Mouse (Mus musculus) megakaryocyte, embryonic 14.5 days (primary cell): ENCODE data around the gene Theg.

Experiments used
- FLI1 ChIP-seq: IDR thresholded peaks from 2 replicates; pipeline ENCODE4 v1.6.1; 2012; ENCODE audit warnings: low read length, inconsistent platforms, mixed read lengths
- GATA1 ChIP-seq: IDR thresholded peaks from 3 replicates; pipeline ENCODE4 v1.6.1; 2012; ENCODE audit warnings: mixed read lengths, low read length, inconsistent platforms, borderline replicate concordance

DNA sequence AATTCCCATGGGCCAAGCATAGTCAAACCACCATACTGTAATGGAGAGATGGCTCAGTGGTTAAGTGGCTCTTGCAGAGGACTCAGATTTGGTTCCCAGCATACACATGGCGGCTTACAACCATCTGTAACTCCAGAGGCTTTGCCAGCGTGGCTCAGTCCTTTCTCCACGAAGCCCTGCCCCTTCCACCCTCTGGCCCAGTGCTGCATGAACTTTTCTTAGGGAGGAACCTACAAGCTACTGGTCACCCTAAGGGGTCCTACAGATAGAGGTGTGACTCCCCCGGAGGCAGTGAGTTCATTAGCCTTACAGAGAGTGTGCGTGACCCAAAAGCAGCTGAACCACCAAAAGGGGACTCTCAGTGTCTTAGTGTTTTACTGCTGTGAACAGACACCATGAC, 30.2 kb downstream of the Theg start:
- TF ChIP-seq GATA1 (no peak), FLI1 (no peak)
